Mouse (Mus musculus) bone marrow macrophage, adult 2 months (primary cell): ENCODE data around the gene Fgfr2.

Experiments
- CTCF ChIP-seq: IDR thresholded peaks from 2 replicates; pipeline ENCODE4 v1.5.1; 2012; ENCODE audit warnings: low read depth, mild to moderate bottlenecking, low read length, moderate library complexity
- POLR2A ChIP-seq: IDR thresholded peaks from 2 replicates; pipeline ENCODE4 v1.6.1; 2012; ENCODE audit warnings: mild to moderate bottlenecking, low read depth, low read length, borderline replicate concordance

DNA sequence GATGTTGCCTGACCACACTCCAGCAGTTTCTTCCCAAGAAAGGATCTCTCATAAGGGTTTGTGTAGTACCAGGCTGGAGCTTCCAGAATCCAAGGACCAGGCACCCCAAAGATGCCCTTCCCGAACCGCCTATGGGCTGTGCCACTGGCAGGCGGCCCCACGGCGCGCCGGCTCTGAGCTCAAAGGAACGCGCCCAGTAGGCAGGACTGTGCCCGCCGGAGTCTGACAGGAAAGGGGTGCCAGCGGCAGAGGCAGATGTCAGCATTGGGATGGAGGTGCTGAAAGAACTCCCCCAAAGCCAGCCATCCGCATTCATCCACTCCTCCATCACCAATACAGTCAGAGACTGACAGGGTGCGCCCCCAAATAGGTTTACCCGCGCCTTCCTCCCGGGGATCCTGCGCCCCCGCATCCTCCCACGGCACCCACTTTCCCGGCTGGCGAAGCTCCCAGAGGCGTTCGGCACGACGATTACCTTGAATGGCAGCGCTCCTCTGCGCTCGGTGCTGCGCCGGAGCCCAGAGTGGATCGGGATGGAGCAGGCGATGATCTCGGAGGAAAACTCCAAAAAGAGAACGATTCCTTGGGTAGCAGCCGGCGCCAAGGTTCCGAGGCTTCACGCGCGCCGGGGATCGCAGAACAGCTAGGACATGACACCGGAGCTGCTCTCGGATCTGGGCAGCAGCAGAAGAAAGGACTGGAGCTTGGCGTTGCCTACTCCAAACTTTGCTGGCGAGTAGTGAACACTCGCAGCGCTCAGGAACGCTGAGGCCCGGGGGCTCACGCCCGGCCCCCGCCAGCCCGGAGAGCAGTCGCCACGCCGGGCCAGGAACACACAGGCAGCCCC lies 2857.6 kb downstream of the Fgfr2 start:
- no peak for TF ChIP-seq CTCF
- no peak for TF ChIP-seq POLR2A
